Mouse (Mus musculus) midbrain, embryonic 13.5 days (tissue): ENCODE data around the gene Fbn1. TPM values are rescaled to one million over a fixed set of nuclear protein-coding genes. Genes with fewer than 3 reads are reported as not detected.

Source experiments
- ATAC-seq: fragments of 200-750 bp; cut with Nextera tagmentation; 2 replicates; pipeline ENCODE4 v1.8.0; 2017; ENCODE audit warnings: mild to moderate bottlenecking, moderate TSS enrichment, moderate library complexity
- H3K27ac ChIP-seq: fragments of 300-500 bp; sonication (generic); 2 replicates; pipeline ENCODE4 v1.5.1; 2015; ENCODE audit warnings: inconsistent platforms, mild to moderate bottlenecking, moderate library complexity
- H3K27me3 ChIP-seq: fragments of 300-500 bp; sonication (generic); 2 replicates; pipeline ENCODE4 v1.6.1; 2015; ENCODE audit warnings: mild to moderate bottlenecking, inconsistent platforms
- H3K36me3 ChIP-seq: fragments of 300-500 bp; sonication (generic); 2 replicates; pipeline ENCODE4 v1.6.1; 2015; ENCODE audit warnings: mild to moderate bottlenecking, inconsistent platforms
- H3K4me1 ChIP-seq: fragments of 300-500 bp; sonication (generic); replicated peaks from 2 replicates; pipeline ENCODE4 v1.6.1; 2015; ENCODE audit warnings: inconsistent platforms
- H3K4me2 ChIP-seq: fragments of 300-500 bp; sonication (generic); replicated peaks from 2 replicates; pipeline ENCODE4 v1.6.1; 2015; ENCODE audit warnings: moderate library complexity, mild to moderate bottlenecking, inconsistent platforms
- H3K4me3 ChIP-seq: fragments of 300-500 bp; sonication (generic); replicated peaks from 2 replicates; pipeline ENCODE4 v1.5.1; 2015; ENCODE audit warnings: mild to moderate bottlenecking, inconsistent platforms
- H3K9ac ChIP-seq: fragments of 300-500 bp; sonication (generic); replicated peaks from 2 replicates; pipeline ENCODE4 v1.6.1; 2015; ENCODE audit warnings: mild to moderate bottlenecking, inconsistent platforms
- H3K9me3 ChIP-seq: fragments of 300-500 bp; sonication (generic); 2 replicates; pipeline ENCODE4 v1.6.1; 2016; ENCODE audit warnings: mild to moderate bottlenecking, inconsistent platforms
- WGBS: fragments of 180-500 bp; shearing (Covaris S2); methylation state at CpG from one replicate; pipeline ENCODE4 v1.1.7; 2015; 5-methylcytosine and 5-hydroxymethylcytosine counted together
- polyA plus RNA-seq: library from polyadenylated mRNA; unstranded; fragments of >200 nt; fragmentation: Nextera tagmentation; extraction: Ambion mirVana; gene quantifications from 2 replicates; pipeline ENCODE4 v1.2.1, GENCODE M21; 2015

Gene Fbn1
- polyA plus RNA-seq, 1 experiment from 2014 or later = 2.6 TPM

GRCm38 (mm10) chr2:125496696-125497095 lies 11.1 kb downstream of the Fbn1 start:
- WGBS = 89% methylated on average over 5 of the region's 5 CpGs
- Histone ChIP-seq H3K4me1 (no peaks in the 10 kb centered on the region), H3K27me3 (no peaks in the 10 kb centered on the region), H3K9me3 (no peaks in the 10 kb centered on the region), H3K36me3 (no peaks in the 10 kb centered on the region), H3K9ac (no peak overlapping the region), H3K4me2 (no peak overlapping the region), H3K4me3 (no peak overlapping the region), H3K27ac (no peak overlapping the region)
- no peak for ATAC-seq

DNA sequence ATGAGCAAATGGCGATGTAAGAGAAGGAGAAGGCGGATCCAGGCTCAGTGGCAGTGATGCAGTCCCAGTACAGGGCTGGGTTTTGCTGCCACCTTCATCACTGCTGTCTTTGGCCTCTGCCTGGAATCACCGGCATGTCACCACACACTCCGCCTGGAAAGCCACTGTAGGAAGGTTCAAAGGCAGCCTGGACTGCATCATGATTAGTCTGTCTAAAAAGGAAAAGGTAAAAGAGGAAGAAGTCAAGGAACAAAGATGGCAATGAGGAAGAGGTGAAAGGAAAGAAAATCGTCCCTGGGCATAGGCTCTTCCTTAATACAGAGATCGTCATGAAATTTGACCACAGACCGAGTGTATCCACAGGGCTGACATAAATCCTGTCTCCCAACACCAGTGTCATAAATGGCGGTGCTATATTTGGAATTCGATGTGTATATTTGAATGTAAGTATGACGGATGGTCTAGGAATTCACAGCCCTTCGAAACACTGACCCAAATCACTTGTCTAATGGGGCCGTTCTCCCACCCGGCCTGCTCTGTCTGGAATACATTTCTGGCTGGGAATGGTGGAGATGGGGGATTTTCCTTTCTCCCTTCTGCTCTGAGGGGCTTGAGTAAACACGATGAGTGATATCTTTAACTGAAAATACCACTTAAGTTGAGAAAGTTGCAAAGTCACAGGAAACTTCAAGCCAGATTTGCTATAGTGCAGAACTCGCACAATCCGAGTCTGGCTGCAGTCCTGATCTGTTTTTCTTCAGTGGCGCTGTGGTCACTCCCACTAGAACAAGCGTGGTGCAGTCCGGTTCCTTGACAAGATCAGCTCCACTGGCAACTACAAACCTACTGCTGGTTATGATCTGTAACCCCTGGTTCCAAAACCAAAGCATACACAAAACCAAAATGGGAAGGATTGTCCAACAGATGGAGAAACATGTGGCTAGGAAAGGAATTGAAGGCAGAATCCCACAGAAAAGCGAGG lies 12.7 kb downstream of the Fbn1 start:
- 94% methylated on average over 20 of the region's 20 CpGs for WGBS
- Histone ChIP-seq H3K9ac (no peak overlapping the region), H3K4me2 (no peak overlapping the region), H3K27ac (no peak overlapping the region), H3K36me3 (no peaks in the 10 kb centered on the region), H3K9me3 (no peaks in the 10 kb centered on the region), H3K4me3 (no peak overlapping the region), H3K27me3 (no peaks in the 10 kb centered on the region), H3K4me1 (no peaks in the 10 kb centered on the region)
- no peak for ATAC-seq

DNA sequence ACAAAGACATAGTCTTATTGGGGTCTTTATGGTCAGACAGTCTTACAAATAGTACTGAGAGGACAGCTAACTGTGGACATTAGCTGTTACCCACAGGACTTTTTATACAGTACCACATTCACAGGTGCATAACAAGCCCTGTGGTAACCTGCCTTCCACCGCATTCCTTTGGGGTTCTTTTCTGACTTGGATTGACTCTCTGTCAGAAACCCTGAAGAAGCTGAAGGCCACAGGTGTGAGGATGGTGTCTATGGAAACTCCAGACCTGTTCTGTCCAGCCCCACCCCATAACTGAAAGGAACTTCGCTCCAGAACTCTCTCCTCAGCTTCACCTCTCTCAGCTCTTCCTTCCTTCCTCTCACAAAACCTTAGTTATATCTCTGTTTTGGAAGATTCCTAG lies 13.5 kb downstream of the Fbn1 start:
- ATAC-seq = no peak
- Histone ChIP-seq H3K36me3 (no peaks in the 10 kb centered on the region), H3K27ac (no peak overlapping the region), H3K9ac (no peak overlapping the region), H3K4me3 (no peak overlapping the region), H3K4me1 (no peaks in the 10 kb centered on the region), H3K27me3 (no peaks in the 10 kb centered on the region), H3K4me2 (no peak overlapping the region), H3K9me3 (no peaks in the 10 kb centered on the region)
- WGBS = 97% methylated on average over 2 of the region's 2 CpGs

DNA sequence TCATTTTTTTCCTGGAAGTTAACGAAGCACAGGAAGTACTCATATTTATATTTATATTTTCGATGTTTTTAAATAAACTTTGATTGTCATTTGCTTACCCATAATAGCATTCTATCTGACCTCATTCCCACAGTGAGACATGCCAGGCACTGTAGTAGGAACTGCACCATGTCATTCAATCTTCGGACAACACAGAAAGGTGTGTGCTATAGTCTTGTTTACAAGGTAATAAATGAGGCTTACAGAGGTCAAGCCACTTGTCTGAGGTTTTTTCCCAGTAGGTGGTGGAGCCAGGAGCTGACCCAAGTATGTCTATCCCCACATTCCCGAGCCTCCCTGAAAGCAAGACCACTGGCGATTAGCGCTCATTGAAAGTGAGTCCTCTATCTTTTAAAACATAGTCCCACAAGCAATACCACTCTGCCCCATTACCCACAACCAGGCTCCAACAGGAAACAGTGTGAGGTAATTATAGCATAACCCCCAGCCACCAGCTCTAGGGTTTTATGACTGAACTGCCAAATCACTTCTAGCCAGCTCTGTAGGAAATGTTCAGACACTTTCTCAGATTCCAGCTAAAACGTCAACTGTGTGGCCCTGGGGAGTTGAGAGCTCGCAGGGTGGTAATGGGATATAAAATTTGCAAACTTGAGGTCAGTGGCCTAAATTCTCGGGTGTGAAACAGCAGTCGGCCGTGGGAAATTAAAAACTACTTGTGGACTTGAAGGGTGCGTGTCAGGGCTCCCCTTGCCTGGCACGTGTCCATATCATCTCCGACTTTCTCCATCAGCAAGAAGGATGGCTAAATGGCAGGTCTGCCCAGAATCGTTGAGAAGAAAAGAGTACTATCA lies 15.5 kb downstream of the Fbn1 start:
- Histone ChIP-seq H3K27me3 (no peaks in the 10 kb centered on the region), H3K9ac (no peak overlapping the region), H3K27ac (no peak overlapping the region), H3K4me2 (no peak overlapping the region), H3K4me1 (no peaks in the 10 kb centered on the region), H3K36me3 (no peaks in the 10 kb centered on the region), H3K4me3 (no peak overlapping the region), H3K9me3 (no peaks in the 10 kb centered on the region)
- no peak for ATAC-seq
- WGBS = 87% methylated on average over 15 of the region's 15 CpGs

GRCm38 (mm10) chr2:125489979-125490378 lies 17.8 kb downstream of the Fbn1 start:
- ATAC-seq = no peak
- H3K4me1 ChIP-seq = no peaks in the 10 kb centered on the region
- H3K27me3 ChIP-seq = no peaks in the 10 kb centered on the region
- no peak overlapping the region for H3K9ac ChIP-seq
- no peaks in the 10 kb centered on the region for H3K36me3 ChIP-seq
- WGBS = 100% methylated on average over 1 of the region's 1 CpGs
- no peaks in the 10 kb centered on the region for H3K9me3 ChIP-seq
- H3K4me3 ChIP-seq = no peak overlapping the region
- H3K4me2 ChIP-seq = no peak overlapping the region
- no peak overlapping the region for H3K27ac ChIP-seq

DNA sequence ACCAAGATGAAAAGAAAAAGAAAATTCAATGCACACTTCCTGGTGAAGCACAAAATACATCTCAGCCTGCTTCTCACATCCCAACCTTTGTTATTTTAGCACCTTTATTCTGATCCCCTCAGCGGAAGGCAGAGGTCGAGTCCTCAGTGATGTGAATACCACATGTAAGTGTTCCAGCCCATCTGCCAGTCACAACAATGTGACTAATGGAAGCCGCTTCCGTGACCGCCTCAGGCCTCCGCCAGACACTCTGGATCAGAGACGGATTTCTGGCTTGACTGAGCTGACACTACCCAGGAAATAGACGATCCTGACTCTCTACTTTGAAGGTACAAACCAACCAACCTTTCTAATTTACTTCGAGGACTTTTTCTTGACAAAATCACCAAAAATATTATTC lies 22.9 kb downstream of the Fbn1 start:
- 88% methylated on average over 9 of the region's 9 CpGs for WGBS
- Histone ChIP-seq H3K9me3 (no peaks in the 10 kb centered on the region), H3K9ac (no peak overlapping the region), H3K4me3 (no peak overlapping the region), H3K27ac (no peak overlapping the region), H3K4me2 (no peak overlapping the region), H3K27me3 (no peaks in the 10 kb centered on the region), H3K4me1 (no peaks in the 10 kb centered on the region), H3K36me3 (no peaks in the 10 kb centered on the region)
- ATAC-seq = no peak

- Histone ChIP-seq H3K27me3 (no peaks in the 10 kb centered on the region), H3K4me1 (no peaks in the 10 kb centered on the region), H3K9me3 (no peaks in the 10 kb centered on the region), H3K4me2 (no peak overlapping the region), H3K27ac (no peak overlapping the region), H3K4me3 (no peak overlapping the region), H3K9ac (no peak overlapping the region), H3K36me3 (no peaks in the 10 kb centered on the region)
- no peak for ATAC-seq
These were observed 23.6 kb downstream of the Fbn1 start for GRCm38 (mm10) chr2:125484164-125484563.

GRCm38 (mm10) chr2:125481531-125482317 lies 26.1 kb downstream of the Fbn1 start:
- Histone ChIP-seq H3K4me1 (no peaks in the 10 kb centered on the region), H3K9ac (no peak overlapping the region), H3K9me3 (no peaks in the 10 kb centered on the region), H3K4me2 (no peak overlapping the region), H3K27ac (no peak overlapping the region), H3K4me3 (no peak overlapping the region), H3K27me3 (no peaks in the 10 kb centered on the region), H3K36me3 (no peaks in the 10 kb centered on the region)
- ATAC-seq = no peak
- WGBS = 91% methylated on average over 9 of the region's 9 CpGs

- WGBS = 83% methylated on average over 4 of the region's 4 CpGs
- Histone ChIP-seq H3K4me2 (no peak overlapping the region), H3K4me3 (no peak overlapping the region), H3K9me3 (no peaks in the 10 kb centered on the region), H3K4me1 (no peaks in the 10 kb centered on the region), H3K9ac (no peak overlapping the region), H3K36me3 (no peaks in the 10 kb centered on the region), H3K27me3 (no peaks in the 10 kb centered on the region), H3K27ac (no peak overlapping the region)
- ATAC-seq = no peak
These were observed 26.7 kb downstream of the Fbn1 start for GRCm38 (mm10) chr2:125481116-125481515.

DNA sequence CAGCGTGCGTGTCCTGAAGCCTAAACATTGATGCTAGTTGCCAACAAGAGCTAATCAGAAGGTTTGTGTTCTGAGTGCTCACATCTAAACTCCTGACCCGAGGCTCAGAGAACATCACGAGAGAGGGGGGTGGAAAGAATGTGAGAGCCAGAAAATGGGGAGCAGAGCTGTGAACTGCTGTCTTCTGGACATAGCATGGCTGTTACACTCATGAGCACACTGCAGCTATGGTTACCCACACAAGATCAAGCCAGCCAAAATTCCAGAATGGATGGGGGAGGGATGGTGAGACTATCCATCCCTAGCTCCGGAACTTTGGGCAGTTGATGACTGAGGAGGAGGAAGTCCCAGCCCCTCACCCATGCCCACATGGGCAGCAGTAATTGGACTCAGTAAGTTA lies 27.7 kb downstream of the Fbn1 start:
- 89% methylated on average over 5 of the region's 5 CpGs for WGBS
- no peaks in the 10 kb centered on the region for H3K27me3 ChIP-seq
- no peaks in the 10 kb centered on the region for H3K9me3 ChIP-seq
- H3K4me1 ChIP-seq = no peaks in the 10 kb centered on the region
- ATAC-seq = no peak
- H3K36me3 ChIP-seq = no peaks in the 10 kb centered on the region
- no peak overlapping the region for H3K9ac ChIP-seq
- H3K4me3 ChIP-seq = no peak overlapping the region
- H3K27ac ChIP-seq = no peak overlapping the region
- H3K4me2 ChIP-seq = no peak overlapping the region

- Histone ChIP-seq H3K27me3 (no peaks in the 10 kb centered on the region), H3K9ac (no peak overlapping the region), H3K4me3 (no peak overlapping the region), H3K4me2 (no peak overlapping the region), H3K9me3 (no peaks in the 10 kb centered on the region), H3K27ac (no peak overlapping the region), H3K4me1 (no peaks in the 10 kb centered on the region), H3K36me3 (no peaks in the 10 kb centered on the region)
- ATAC-seq = no peak
- WGBS = 71% methylated on average over 4 of the region's 4 CpGs
These were observed 29.1 kb downstream of the Fbn1 start for GRCm38 (mm10) chr2:125478705-125479104.

GRCm38 (mm10) chr2:125477367-125477766 lies 30.4 kb downstream of the Fbn1 start:
- Histone ChIP-seq H3K36me3 (no peaks in the 10 kb centered on the region), H3K9ac (no peak overlapping the region), H3K4me2 (no peak overlapping the region), H3K4me1 (no peaks in the 10 kb centered on the region), H3K27ac (no peak overlapping the region), H3K27me3 (no peaks in the 10 kb centered on the region), H3K4me3 (no peak overlapping the region), H3K9me3 (no peaks in the 10 kb centered on the region)
- no peak for ATAC-seq
- WGBS = 89% methylated on average over 3 of the region's 3 CpGs
